Mouse (Mus musculus): Measurements from ENCODE around the gene Eri3.

- TF ChIP-seq CTCF (IDR thresholded peaks at IDR 0.05; ENCODE audit: insufficient read depth, low read depth, low read length) = no peak
- no peak for TF ChIP-seq POLR2A (IDR thresholded peaks at IDR 0.05; ENCODE audit: insufficient read depth, low read depth, low read length)
Observed at GRCm38 (mm10) chr4:117605954-117606227, 55.7 kb downstream of the Eri3 start.
